Mouse (Mus musculus) heart, adult 2 months (tissue): ENCODE results near the gene Anapc2.

Source experiments
- CTCF ChIP-seq: fragments of 200-600 bp; IDR thresholded peaks from 2 replicates; pipeline ENCODE4 v1.8.1; 2022; ENCODE audit warnings: antibody characterized with exemption, mild to moderate bottlenecking, moderate library complexity
- EP300 ChIP-seq: fragments of 200-500 bp; IDR thresholded peaks from 2 replicates; pipeline ENCODE4 v1.6.1; 2011; ENCODE audit warnings: low read depth, low read length, control low read depth; ENCODE audit not compliant: insufficient read depth
- POLR2A ChIP-seq: fragments of 200-500 bp; IDR thresholded peaks from 2 replicates; pipeline ENCODE4 v1.6.1; 2011; ENCODE audit warnings: mild to moderate bottlenecking, low read depth, low read length, control low read depth; ENCODE audit not compliant: insufficient read depth

GRCm38 (mm10) chr2:25262795-25263622 lies 9.3 kb upstream of the Anapc2 start:
- no peak for TF ChIP-seq POLR2A
- 0 out of 2 replicates have a peak, but pooled peaks have one; percentile 4 for TF ChIP-seq CTCF
- no peak for TF ChIP-seq EP300
